Comparison of ENCODE assay signal across 11 mouse cellular contexts in the genomic region with DNA sequence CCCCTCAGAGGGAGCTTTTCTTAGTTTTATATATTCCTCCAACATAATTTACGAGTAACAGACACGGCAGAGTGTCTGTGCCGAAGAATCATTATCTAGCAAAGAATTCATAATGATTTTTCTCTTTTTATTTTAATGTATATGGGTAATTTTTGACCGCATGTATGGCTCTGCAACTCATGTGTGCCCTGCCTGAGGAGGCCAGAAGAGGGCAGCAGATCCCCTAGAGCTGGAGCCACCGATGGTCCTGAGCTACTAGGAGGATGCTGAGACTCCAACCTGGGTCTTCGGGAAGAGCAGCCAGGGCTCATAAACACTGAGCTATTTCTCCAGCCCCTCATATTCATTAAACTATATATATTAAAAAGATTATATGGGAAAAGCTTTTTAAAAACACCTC. TPM values are rescaled to one million over a fixed set of nuclear protein-coding genes. Genes with fewer than 3 reads are reported as not detected.
DNase-seq lines count a peak whose midpoint lies in the region; ATAC-seq and TF ChIP-seq lines count a peak whose summit lies in the region.
"Had no signal": no experiment of that assay in that cellular context is flagged by ENCODE, and none has a peak within 500 bp of the region (broad histone marks: within the 10 kb centered on the region; RNA-seq: fewer than 3 reads in every experiment).

No protein-coding gene starts in this region.

- no peak for ATAC-seq in liver, embryonic 12.5 days
- no peak for ATAC-seq in liver, postnatal 0 days
- ATAC-seq: forebrain, embryonic 13.5 days; midbrain, embryonic 13.5 days had no signal

- H3K4me3 ChIP-seq in gastrocnemius, adult 2 months = no peak overlapping the region
- no peak overlapping the region for H3K4me3 ChIP-seq in liver, adult 2 months (ENCODE audit: insufficient read depth, low read depth, low read length)
- H3K4me3 ChIP-seq in liver, embryonic 12.5 days = no peak overlapping the region
- no peak overlapping the region for H3K4me3 ChIP-seq in ES-Bruce4 (ENCODE audit: low read depth, low read length)
- no peak overlapping the region for H3K4me3 ChIP-seq in liver, postnatal 0 days (ENCODE audit: low read depth, low read length)
- H3K4me3 ChIP-seq: forebrain, embryonic 13.5 days; liver, embryonic 13.5 days; midbrain, embryonic 13.5 days had no signal

- H3K9ac ChIP-seq in liver, adult 2 months (ENCODE audit: low read depth, low read length) = no peak overlapping the region
- no peak overlapping the region for H3K9ac ChIP-seq in liver, embryonic 12.5 days
- H3K9ac ChIP-seq in ES-Bruce4 (ENCODE audit: low read depth, poor library complexity, severe bottlenecking) = no peak overlapping the region
- no peak overlapping the region for H3K9ac ChIP-seq in liver, postnatal 0 days (replicated peaks)
- H3K9ac ChIP-seq: forebrain, embryonic 13.5 days; liver, embryonic 13.5 days; midbrain, embryonic 13.5 days had no signal

- H3K9me3 ChIP-seq in liver, embryonic 12.5 days (replicated peaks) = no peaks in the 10 kb centered on the region
- H3K9me3 ChIP-seq in ES-Bruce4 (replicated peaks; ENCODE audit: control insufficient read depth, insufficient read depth, low read length, poor library complexity, severe bottlenecking) = no peaks in the 10 kb centered on the region
- no peaks in the 10 kb centered on the region for H3K9me3 ChIP-seq in liver, postnatal 0 days (ENCODE audit: low read length)
- H3K9me3 ChIP-seq: forebrain, embryonic 13.5 days; liver, embryonic 13.5 days; midbrain, embryonic 13.5 days had no signal

- H3K27ac ChIP-seq in gastrocnemius, adult 2 months = no peak overlapping the region
- H3K27ac ChIP-seq in liver, adult 2 months (replicated peaks; ENCODE audit: insufficient read depth, low read depth, low read length) = no peak overlapping the region
- no peak overlapping the region for H3K27ac ChIP-seq in liver, embryonic 12.5 days
- H3K27ac ChIP-seq in ES-Bruce4 (ENCODE audit: insufficient read depth, low read length) = no peak overlapping the region
- H3K27ac ChIP-seq in liver, postnatal 0 days (ENCODE audit: low read depth) = no peak overlapping the region
- H3K27ac ChIP-seq: forebrain, embryonic 13.5 days; liver, embryonic 13.5 days; midbrain, embryonic 13.5 days had no signal

- TF ChIP-seq CTCF in gastrocnemius, adult 2 months (IDR thresholded peaks at IDR 0.05) = peak; percentile 53
- TF ChIP-seq CTCF in liver, adult 2 months (IDR thresholded peaks at IDR 0.05; ENCODE audit: low read depth, low read length) = peak; percentile 61
- TF ChIP-seq CTCF in ES-Bruce4 (IDR thresholded peaks at IDR 0.05; ENCODE audit: low read depth, low read length) = peak; percentile 80
- peak; percentile 60 for TF ChIP-seq CTCF in liver, postnatal 0 days (IDR thresholded peaks at IDR 0.05; ENCODE audit: low read depth)

- no peaks in the 10 kb centered on the region for H3K79me2 ChIP-seq in liver, adult 2 months (ENCODE audit: control insufficient read depth, insufficient read depth, low read length)

- H3K4me2 ChIP-seq in liver, embryonic 12.5 days = no peak overlapping the region
- no peak overlapping the region for H3K4me2 ChIP-seq in liver, postnatal 0 days (ENCODE audit: low read depth, low read length)
- H3K4me2 ChIP-seq: forebrain, embryonic 13.5 days; liver, embryonic 13.5 days; midbrain, embryonic 13.5 days had no signal

- no peak for TF ChIP-seq EP300 in ES-Bruce4 (IDR thresholded peaks at IDR 0.05; ENCODE audit: insufficient read depth, low read depth, low read length)
- TF ChIP-seq EP300 in liver, postnatal 0 days (IDR thresholded peaks at IDR 0.05; ENCODE audit: low read depth) = no peak

- TF ChIP-seq POLR2A in liver, adult 2 months (IDR thresholded peaks at IDR 0.05; ENCODE audit: extremely low read depth, insufficient read depth, low read length) = no peak
- TF ChIP-seq POLR2A in ES-Bruce4 (IDR thresholded peaks at IDR 0.05; ENCODE audit: insufficient read depth, low read length) = no peak

- peaks cover 55% of the 10 kb centered on the region for H3K36me3 ChIP-seq in liver, adult 2 months (ENCODE audit: control insufficient read depth, insufficient read depth, low read length)
- H3K36me3 ChIP-seq in liver, embryonic 12.5 days = peaks cover 91% of the 10 kb centered on the region
- peaks cover 10% of the 10 kb centered on the region; the same call in 1 of the 2 replicates for H3K36me3 ChIP-seq in ES-Bruce4 (ENCODE audit: control insufficient read depth, insufficient read depth, low read length, poor library complexity, severe bottlenecking)
- peaks cover 78% of the 10 kb centered on the region for H3K36me3 ChIP-seq in liver, postnatal 0 days (replicated peaks; ENCODE audit: insufficient read depth, low read length)

- no peak for DNase-seq in gastrocnemius, adult 2 months
- no peak for DNase-seq in gastrocnemius, adult 8-10 months (ENCODE audit: low spot score in 2 of 2)
- DNase-seq in liver, adult 2 months (ENCODE audit: extremely low read depth, low read depth, low spot score) = no peak
- DNase-seq in liver, postnatal 0 days = no peak
- no peak for DNase-seq in gastrocnemius, adult 18-20 months (ENCODE audit: low spot score)
- DNase-seq in urinary bladder, adult 18-20 months (ENCODE audit: low spot score in 2 of 2) = no peak
- DNase-seq: liver, embryonic 13.5 days had no signal

- no peaks in the 10 kb centered on the region for H3K4me1 ChIP-seq in liver, adult 2 months (ENCODE audit: control insufficient read depth, insufficient read depth, low read length)
- no peaks in the 10 kb centered on the region for H3K4me1 ChIP-seq in liver, embryonic 12.5 days
- H3K4me1 ChIP-seq in ES-Bruce4 (ENCODE audit: control insufficient read depth, insufficient read depth, low read length) = no peaks in the 10 kb centered on the region
- H3K4me1 ChIP-seq in liver, postnatal 0 days (ENCODE audit: insufficient read depth) = no peaks in the 10 kb centered on the region
- H3K4me1 ChIP-seq: liver, embryonic 13.5 days had no signal

- H3K27me3 ChIP-seq in liver, adult 2 months (ENCODE audit: control insufficient read depth, insufficient read depth, low read length) = no peaks in the 10 kb centered on the region
- no peaks in the 10 kb centered on the region for H3K27me3 ChIP-seq in liver, embryonic 12.5 days (replicated peaks)
- H3K27me3 ChIP-seq in ES-Bruce4 (ENCODE audit: control insufficient read depth, insufficient read depth, low read length, poor library complexity, severe bottlenecking) = no peaks in the 10 kb centered on the region
- H3K27me3 ChIP-seq in liver, postnatal 0 days (ENCODE audit: insufficient read depth, low read length) = no peaks in the 10 kb centered on the region
- H3K27me3 ChIP-seq: forebrain, embryonic 13.5 days; liver, embryonic 13.5 days; midbrain, embryonic 13.5 days had no signal

- 91% methylated on average over 6 of the region's 6 CpGs for WGBS in liver, adult 2 months
- 85% methylated on average over 6 of the region's 6 CpGs for WGBS in liver, embryonic 12.5 days (ENCODE audit: insufficient replicate concordance)
- WGBS in liver, postnatal 0 days (ENCODE audit: insufficient replicate concordance) = 92% methylated on average over 6 of the region's 6 CpGs

- intact Hi-C loops in gastrocnemius, adult 2 months (cut with DNase I) = no loop called here

RNA-seq across cellular contexts. Expression of a gene that starts 49.8 kb away (rescaled TPM):
- total RNA-seq in gastrocnemius, adult 2 months (2021) = not detected
- total RNA-seq in gastrocnemius, adult 8-10 months (2022) = not detected
- not detected in 2 replicates for total RNA-seq in liver, adult 2 months (2014; rRNA removed)
- polyA plus RNA-seq in liver, adult 2 months (2012; rRNA removed) = not detected in 2 replicates
- 0.13 and 0.18 TPM in 2 replicates for polyA plus RNA-seq in liver, embryonic 12.5 days (2016; fragmentation: Nextera tagmentation; extraction: Ambion mirVana)
- not detected in 2 replicates for polyA plus RNA-seq in ES-Bruce4 (2011; ENCODE audit: insufficient read depth, insufficient read length, low read depth, missing spikeins)
- polyA plus RNA-seq in liver, postnatal 0 days (2015; fragmentation: Nextera tagmentation; extraction: Ambion mirVana) = not detected in 2 replicates
- total RNA-seq in gastrocnemius, adult 18-20 months (2021) = not detected
